Mouse (Mus musculus) CH12.LX (cell line): ENCODE results near the gene Ldlrad1. TPM values are rescaled to one million over a fixed set of nuclear protein-coding genes. Genes with fewer than 3 reads are reported as not detected.

ENCODE experiments used
- DNase-seq: peaks from one replicate; pipeline ENCODE4 v3.0.0-alpha.2; 2013; ENCODE audit errors: extremely low read depth
- H3K27ac ChIP-seq: 2 replicates; pipeline ENCODE4 v1.5.1; 2012; ENCODE audit warnings: low read depth, mild to moderate bottlenecking, control low read depth, moderate library complexity; ENCODE audit not compliant: insufficient read depth
- H3K27me3 ChIP-seq: replicated peaks from 2 replicates; pipeline ENCODE3; 2012; ENCODE audit warnings: inconsistent platforms
- H3K36me3 ChIP-seq, 2 experiments: replicated peaks in 1 of 2; 2 replicates each; pipeline versions ENCODE3 to v1.6.1; 2012; ENCODE audit warnings: inconsistent platforms in 1 of 2, low read length in 1 of 2, mild to moderate bottlenecking in 1 of 2, mixed read lengths in 1 of 2, moderate library complexity in 1 of 2; ENCODE audit not compliant: control insufficient read depth in 1 of 2, insufficient read depth in 1 of 2
- H3K4me1 ChIP-seq, 2 experiments: 2 replicates each; pipeline ENCODE4 v1.6.1; 2012; ENCODE audit warnings: inconsistent platforms in 1 of 2, moderate library complexity in 1 of 2; ENCODE audit not compliant: insufficient read depth in 2 of 2, control insufficient read depth in 1 of 2
- H3K4me2 ChIP-seq: 2 replicates; pipeline ENCODE4 v1.6.1; 2012; ENCODE audit warnings: low read depth, mild to moderate bottlenecking, control low read depth; ENCODE audit not compliant: poor library complexity, insufficient read depth, severe bottlenecking
- H3K4me3 ChIP-seq, 3 experiments: fragments of 150-350 bp in 1 of 3; sonication (generic) in 1 of 3; replicated peaks in 1 of 3; 2 replicates each; pipeline versions ENCODE3 to v1.5.1; 2011 to 2012; ENCODE audit warnings: low read depth in 2 of 3, low read length in 2 of 3, mild to moderate bottlenecking in 2 of 3, moderate library complexity in 2 of 3, control low read depth in 1 of 3, improper control_type of control experiment in 1 of 3, inconsistent platforms in 1 of 3, mixed read lengths in 1 of 3; ENCODE audit not compliant: poor library complexity in 1 of 3
- H3K79me2 ChIP-seq: replicated peaks from 2 replicates; pipeline ENCODE4 v1.6.1; 2012; ENCODE audit warnings: mild to moderate bottlenecking, moderate library complexity; ENCODE audit not compliant: control insufficient read depth, poor library complexity, insufficient read depth, severe bottlenecking; ENCODE audit errors: extremely low read depth
- H3K9ac ChIP-seq: 2 replicates; pipeline ENCODE4 v1.6.1; 2012; ENCODE audit warnings: low read depth, mild to moderate bottlenecking, control low read depth, moderate library complexity; ENCODE audit not compliant: insufficient read depth
- H3K9me3 ChIP-seq: replicated peaks from 2 replicates; pipeline ENCODE3; 2012; ENCODE audit warnings: low read length, inconsistent platforms, mixed read lengths
- CHD1 ChIP-seq: IDR thresholded peaks from 2 replicates; pipeline ENCODE4 v1.6.1; 2012; ENCODE audit warnings: low read depth, low read length, improper control_type of control experiment, inconsistent platforms
- CHD2 ChIP-seq: IDR thresholded peaks from 2 replicates; pipeline ENCODE4 v1.6.1; 2011; ENCODE audit warnings: low read length, improper control_type of control experiment
- CTCF ChIP-seq, 2 experiments: IDR thresholded peaks in 1 of 2; conservative IDR thresholded peaks in 1 of 2; 2 replicates each; pipeline ENCODE4 v1.5.1; 2011 to 2012; ENCODE audit warnings: low read depth in 2 of 2, low read length in 2 of 2, improper control_type of control experiment in 1 of 2, inconsistent platforms in 1 of 2, mild to moderate bottlenecking in 1 of 2, moderate library complexity in 1 of 2
- ELF1 ChIP-seq: IDR thresholded peaks from 2 replicates; pipeline ENCODE4 v1.6.1; 2014; ENCODE audit warnings: low read depth, mild to moderate bottlenecking, inconsistent platforms, low read length, improper control_type of control experiment
- GABPA ChIP-seq: IDR thresholded peaks from 2 replicates; pipeline ENCODE4 v1.6.1; 2012; ENCODE audit warnings: low read depth, low read length, improper control_type of control experiment, inconsistent platforms; ENCODE audit not compliant: insufficient replicate concordance
- HCFC1 ChIP-seq: IDR thresholded peaks from 2 replicates; pipeline ENCODE4 v1.6.1; 2012; ENCODE audit warnings: low read depth, mild to moderate bottlenecking, inconsistent platforms, low read length, improper control_type of control experiment
- IRF4 ChIP-seq: IDR thresholded peaks from 2 replicates; pipeline ENCODE4 v1.6.1; 2014; ENCODE audit warnings: low read depth, mild to moderate bottlenecking, inconsistent platforms, low read length, improper control_type of control experiment
- JUN ChIP-seq: IDR thresholded peaks from 2 replicates; pipeline ENCODE4 v1.6.1; 2011; ENCODE audit warnings: low read depth, mild to moderate bottlenecking, low read length, improper control_type of control experiment, moderate library complexity; ENCODE audit not compliant: insufficient read depth
- JUND ChIP-seq: conservative IDR thresholded peaks from 2 replicates; pipeline ENCODE4 v1.6.1; 2011; ENCODE audit warnings: low read depth, low read length, improper control_type of control experiment
- MAFK ChIP-seq: IDR thresholded peaks from 2 replicates; pipeline ENCODE4 v1.6.1; 2011; ENCODE audit warnings: low read length, improper control_type of control experiment; ENCODE audit not compliant: insufficient replicate concordance
- MAX ChIP-seq: IDR thresholded peaks from 2 replicates; pipeline ENCODE4 v1.6.1; 2011; ENCODE audit warnings: low read length, improper control_type of control experiment
- MAZ ChIP-seq: IDR thresholded peaks from 2 replicates; pipeline ENCODE4 v1.6.1; 2012; ENCODE audit warnings: low read depth, mild to moderate bottlenecking, inconsistent platforms, low read length, improper control_type of control experiment, moderate library complexity
- PAX5 ChIP-seq: IDR thresholded peaks from 2 replicates; pipeline ENCODE4 v1.6.1; 2012; ENCODE audit warnings: low read length, inconsistent platforms, mixed read lengths
- RAD21 ChIP-seq: IDR thresholded peaks from 2 replicates; pipeline ENCODE4 v1.6.1; 2011; ENCODE audit warnings: low read depth, mild to moderate bottlenecking, low read length, improper control_type of control experiment, moderate library complexity
- RCOR1 ChIP-seq: conservative IDR thresholded peaks from 2 replicates; pipeline ENCODE4 v1.6.1; 2012; ENCODE audit warnings: low read depth, mild to moderate bottlenecking, inconsistent platforms, low read length, improper control_type of control experiment
- SMC3 ChIP-seq: IDR thresholded peaks from 2 replicates; pipeline ENCODE4 v1.6.1; 2011; ENCODE audit warnings: low read depth, low read length, improper control_type of control experiment
- TBP ChIP-seq: conservative IDR thresholded peaks from 2 replicates; pipeline ENCODE4 v1.6.1; 2011; ENCODE audit warnings: low read depth, low read length, improper control_type of control experiment
- UBTF ChIP-seq: IDR thresholded peaks from 2 replicates; pipeline ENCODE4 v1.6.1; 2012; ENCODE audit warnings: low read depth, mild to moderate bottlenecking, inconsistent platforms, low read length, improper control_type of control experiment, moderate library complexity
- USF2 ChIP-seq: conservative IDR thresholded peaks from 2 replicates; pipeline ENCODE4 v1.6.1; 2011; ENCODE audit warnings: low read depth, low read length, improper control_type of control experiment
- dilution Hi-C: fragments of 300-500 bp; cut with MboI; formaldehyde crosslinking; loops from 2 replicates; pipeline ENCODE4 v1.14.3; 2020; ENCODE audit warnings: low sequenced_read_pairs; ENCODE audit not compliant: extremely low pct_unique_long_range_greater_than_20kb, extremely low pct_ligation_motif_present
- in situ Hi-C: fragments of 300-500 bp; cut with MboI; formaldehyde crosslinking; loops from 3 replicates; pipeline ENCODE4 v1.14.3; 2019; ENCODE audit warnings: low sequenced_read_pairs, low pct_ligation_motif_present, low pct_unique_long_range_greater_than_20kb, mixed read lengths
- polyA plus RNA-seq: library from polyadenylated mRNA; unstranded; fragments of >175 nt; gene quantifications from 2 replicates; pipeline ENCODE4 v1.2.1, GENCODE M21; 2012; ENCODE audit warnings: low read depth; ENCODE audit not compliant: insufficient read length
- total RNA-seq, 2 experiments: library from RNA; depleted of rRNA; stranded (reverse); fragments of 300-350 nt in 1 of 2; fragments of >200 nt in 1 of 2; gene quantifications; 2 replicates each; pipeline ENCODE4 v1.2.3; 2012 to 2014

The Ldlrad1 gene
- total and polyA plus RNA-seq, 3 experiments, result not detected

- Histone ChIP-seq H3K9me3 (no peaks in the 10 kb centered on the region), H3K4me3 (no peak overlapping the region), H3K4me1 (peaks cover 0 to 6% of the 10 kb centered on the region in 2 experiments; a peak in 1 of 4 replicates), H3K4me2 (no peak overlapping the region), H3K36me3 (peaks cover 59 to 88% of the 10 kb centered on the region in 2 experiments), H3K79me2 (no peaks in the 10 kb centered on the region; the same call in 1 of the 2 replicates), H3K27ac (no peak overlapping the region), H3K27me3 (no peaks in the 10 kb centered on the region), H3K9ac (no peak overlapping the region)
- dilution Hi-C loops (no loop called here), in situ Hi-C loops (no loop called here)
- TF ChIP-seq RAD21, result no peak
- TF ChIP-seq RCOR1, result no peak
- no peak for TF ChIP-seq IRF4
- no peak for TF ChIP-seq HCFC1
- no peak for TF ChIP-seq CHD2
- no peak for TF ChIP-seq MAFK
- TF ChIP-seq JUN, result no peak
- no peak for TF ChIP-seq USF2
- no peak for TF ChIP-seq CTCF (conservative IDR thresholded peaks at IDR 0.05 in 1 of 2, IDR thresholded peaks at IDR 0.05 in 1 of 2; ENCODE audit: low read depth in 2 of 2, low read length in 2 of 2)
- DNase-seq, result no peak
Observed at GRCm38 (mm10) chr4:107196454-107196853, 12.5 kb upstream of the Ldlrad1 start.

- H3K4me3 ChIP-seq, result no peak overlapping the region
- no peak overlapping the region for H3K4me2 ChIP-seq
- H3K36me3 ChIP-seq, result peaks cover 60 to 89% of the 10 kb centered on the region in 2 experiments
- no peaks in the 10 kb centered on the region; the same call in 1 of the 2 replicates for H3K79me2 ChIP-seq
- no peak overlapping the region for H3K9ac ChIP-seq
- dilution Hi-C loops (no loop called here), in situ Hi-C loops (no loop called here)
- no peaks in the 10 kb centered on the region for H3K27me3 ChIP-seq
- peaks cover 0 to 3% of the 10 kb centered on the region in 2 experiments; a peak in 1 of 4 replicates for H3K4me1 ChIP-seq
- TF ChIP-seq GABPA, result no peak
- no peak for TF ChIP-seq SMC3
- no peak for TF ChIP-seq MAX
- no peak for TF ChIP-seq CHD1
- TF ChIP-seq UBTF, result no peak
- no peak for TF ChIP-seq MAZ
- TF ChIP-seq JUND, result no peak
- TF ChIP-seq TBP, result no peak
- no peak for TF ChIP-seq PAX5
- TF ChIP-seq USF2, result no peak
- no peak for TF ChIP-seq ELF1
- no peaks in the 10 kb centered on the region for H3K9me3 ChIP-seq
- no peak for DNase-seq
- H3K27ac ChIP-seq, result no peak overlapping the region
Observed at GRCm38 (mm10) chr4:107198072-107198471, 10.9 kb upstream of the Ldlrad1 start.
